Mouse (Mus musculus) small intestine, adult 2 months (tissue): ENCODE measurements around the gene Pappa.

Source experiments
- CTCF ChIP-seq: fragments of 200-500 bp; IDR thresholded peaks from 2 replicates; pipeline ENCODE4 v1.5.1; 2012; ENCODE audit warnings: low read depth, mild to moderate bottlenecking, control low read depth, inconsistent platforms, low read length, moderate library complexity, mixed read lengths; ENCODE audit not compliant: insufficient replicate concordance, insufficient read length; ENCODE audit errors: extremely low read depth
- POLR2A ChIP-seq: fragments of 200-500 bp; IDR thresholded peaks from 2 replicates; pipeline ENCODE4 v1.6.1; 2012; ENCODE audit warnings: low read depth, mild to moderate bottlenecking, control low read depth, inconsistent platforms, low read length, moderate library complexity

- TF ChIP-seq CTCF (no peak), POLR2A (no peak)
These were observed 197.4 kb downstream of the Pappa start for GRCm38 (mm10) chr4:65321340-65321739.
